Mouse (Mus musculus): ENCODE data around the gene Zfhx3. TPM values are rescaled to one million over a fixed set of nuclear protein-coding genes. Genes with fewer than 3 reads are reported as not detected.

The Zfhx3 gene
- total and polyA plus RNA-seq, 2 experiments: 1.3 to 1.5 TPM

DNA sequence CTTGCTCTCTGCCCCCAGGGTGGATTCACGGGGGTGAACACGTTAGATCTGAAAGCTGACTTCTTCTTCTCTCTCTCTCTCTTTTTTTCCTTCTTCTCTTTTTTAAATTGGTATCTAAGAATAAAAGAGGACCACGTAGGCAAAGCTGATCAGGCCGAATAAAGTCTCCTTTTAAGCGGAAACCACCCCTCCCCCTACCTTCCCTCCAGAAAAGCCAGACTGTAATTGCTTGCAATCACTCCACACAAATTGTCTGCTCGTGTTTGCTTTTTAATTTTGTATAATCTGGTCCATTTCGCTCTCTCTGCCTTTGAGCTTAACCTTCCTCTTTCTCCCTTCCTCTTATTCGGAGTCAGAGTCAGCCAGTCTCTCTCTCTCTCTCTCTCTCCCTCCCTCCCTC, 372.6 kb downstream of the Zfhx3 start:
- DNase-seq (ENCODE audit: extremely low read depth, low read depth, low spot score): no peak
- no peak overlapping the region for H3K4me3 ChIP-seq (ENCODE audit: insufficient read depth, low read depth, low read length)
- 55% methylated on average over 8 of the region's 8 CpGs for WGBS

GRCm38 (mm10) chr8:108317532-108318093, 375.2 kb downstream of the Zfhx3 start:
- H3K36me3 ChIP-seq (ENCODE audit: control insufficient read depth, insufficient read depth, low read length): no peaks in the 10 kb centered on the region
- H3K4me3 ChIP-seq (ENCODE audit: insufficient read depth, low read depth, low read length): no peak overlapping the region
- no peak overlapping the region for H3K27ac ChIP-seq (replicated peaks; ENCODE audit: insufficient read depth, low read depth, low read length)
- no peak overlapping the region for H3K9ac ChIP-seq (ENCODE audit: low read depth, low read length)
- DNase-seq (ENCODE audit: extremely low read depth, low read depth, low spot score): peak; percentile 39
- TF ChIP-seq POLR2A (IDR thresholded peaks at IDR 0.05; ENCODE audit: extremely low read depth, insufficient read depth, low read length): no peak
- TF ChIP-seq CTCF (IDR thresholded peaks at IDR 0.05; ENCODE audit: low read depth, low read length): no peak
- 78% methylated on average over 4 of the region's 4 CpGs for WGBS
- no peaks in the 10 kb centered on the region for H3K4me1 ChIP-seq (ENCODE audit: control insufficient read depth, insufficient read depth, low read length)
- H3K79me2 ChIP-seq (ENCODE audit: control insufficient read depth, insufficient read depth, low read length): no peaks in the 10 kb centered on the region
- H3K27me3 ChIP-seq (ENCODE audit: control insufficient read depth, insufficient read depth, low read length): 0 out of 2 replicates have a peak, but pooled peaks cover 3% of the 10 kb centered on the region

More for the DNA sequence above, 372.6 kb downstream of the Zfhx3 start:
- Histone ChIP-seq H3K27me3 (ENCODE audit: control insufficient read depth, insufficient read depth, low read length) (0 out of 2 replicates have a peak, but pooled peaks cover 5% of the 10 kb centered on the region), H3K79me2 (ENCODE audit: control insufficient read depth, insufficient read depth, low read length) (no peaks in the 10 kb centered on the region), H3K27ac (replicated peaks; ENCODE audit: insufficient read depth, low read depth, low read length) (no peak overlapping the region), H3K36me3 (ENCODE audit: control insufficient read depth, insufficient read depth, low read length) (no peaks in the 10 kb centered on the region), H3K4me1 (ENCODE audit: control insufficient read depth, insufficient read depth, low read length) (no peaks in the 10 kb centered on the region), H3K9ac (ENCODE audit: low read depth, low read length) (no peak overlapping the region)
- TF ChIP-seq POLR2A (IDR thresholded peaks at IDR 0.05; ENCODE audit: extremely low read depth, insufficient read depth, low read length) (no peak), CTCF (IDR thresholded peaks at IDR 0.05; ENCODE audit: low read depth, low read length) (no peak)

DNA sequence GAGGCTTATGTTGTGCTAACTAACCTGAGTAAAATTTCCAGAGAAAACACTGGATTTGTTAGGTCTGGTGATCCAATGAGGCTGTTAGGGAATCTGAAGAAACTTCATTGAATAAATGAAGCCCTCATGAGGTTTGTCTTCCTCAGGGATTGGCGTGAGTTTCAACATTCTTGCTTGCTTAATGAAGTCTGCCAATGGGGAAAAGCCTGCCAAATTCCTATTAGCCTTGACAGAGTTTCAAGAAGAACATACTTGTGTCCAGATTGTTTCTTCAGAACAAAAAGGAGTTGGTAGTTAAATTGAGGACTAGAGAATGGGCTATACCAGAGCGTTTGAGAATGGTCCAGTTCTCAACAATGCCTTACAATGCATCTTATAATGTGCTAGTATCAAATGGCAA, 385.3 kb downstream of the Zfhx3 start:
- no peak overlapping the region for H3K27ac ChIP-seq (replicated peaks; ENCODE audit: insufficient read depth, low read depth, low read length)
- no peak overlapping the region for H3K9ac ChIP-seq (ENCODE audit: low read depth, low read length)
- H3K36me3 ChIP-seq (ENCODE audit: control insufficient read depth, insufficient read depth, low read length): no peaks in the 10 kb centered on the region
- 59% methylated on average over 2 of the region's 2 CpGs for WGBS
- H3K27me3 ChIP-seq (ENCODE audit: control insufficient read depth, insufficient read depth, low read length): no peaks in the 10 kb centered on the region
- no peak for TF ChIP-seq POLR2A (IDR thresholded peaks at IDR 0.05; ENCODE audit: extremely low read depth, insufficient read depth, low read length)
- TF ChIP-seq CTCF (IDR thresholded peaks at IDR 0.05; ENCODE audit: low read depth, low read length): no peak
- DNase-seq (ENCODE audit: extremely low read depth, low read depth, low spot score): peak; percentile 14
- no peaks in the 10 kb centered on the region for H3K79me2 ChIP-seq (ENCODE audit: control insufficient read depth, insufficient read depth, low read length)
- H3K4me1 ChIP-seq (ENCODE audit: control insufficient read depth, insufficient read depth, low read length): no peaks in the 10 kb centered on the region
- H3K4me3 ChIP-seq (ENCODE audit: insufficient read depth, low read depth, low read length): no peak overlapping the region

- 80% methylated on average over 14 of the region's 14 CpGs for WGBS
- TF ChIP-seq POLR2A (IDR thresholded peaks at IDR 0.05; ENCODE audit: extremely low read depth, insufficient read depth, low read length) (no peak), CTCF (IDR thresholded peaks at IDR 0.05; ENCODE audit: low read depth, low read length) (no peak)
- H3K79me2 ChIP-seq (ENCODE audit: control insufficient read depth, insufficient read depth, low read length): no peaks in the 10 kb centered on the region
Measured at GRCm38 (mm10) chr8:108348352-108348751, 405.9 kb downstream of the Zfhx3 start.

DNA sequence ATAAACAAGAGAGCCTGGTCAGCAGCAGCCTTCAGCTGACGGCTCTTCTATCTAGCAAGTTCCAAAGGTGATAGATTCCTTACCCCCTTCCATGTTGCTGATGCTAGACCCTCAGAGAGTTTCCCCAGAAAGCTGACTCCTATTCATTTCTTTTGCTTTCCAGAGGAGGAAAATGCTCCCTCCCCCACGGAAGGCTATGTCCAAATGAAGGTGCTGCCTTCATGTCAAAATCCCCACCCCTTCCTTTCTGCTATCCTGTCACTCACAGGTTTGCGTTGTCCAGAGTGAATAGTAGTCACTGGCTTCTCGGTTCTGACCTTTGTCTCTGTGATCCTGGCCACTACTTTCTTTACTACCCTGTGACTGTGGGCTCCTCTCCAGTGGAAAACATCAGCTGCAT, 406.3 kb downstream of the Zfhx3 start:
- WGBS: 38% methylated on average over 4 of the region's 4 CpGs
- Histone ChIP-seq H3K36me3 (ENCODE audit: control insufficient read depth, insufficient read depth, low read length) (no peaks in the 10 kb centered on the region), H3K4me1 (ENCODE audit: control insufficient read depth, insufficient read depth, low read length) (no peaks in the 10 kb centered on the region), H3K79me2 (ENCODE audit: control insufficient read depth, insufficient read depth, low read length) (no peaks in the 10 kb centered on the region), H3K4me3 (ENCODE audit: insufficient read depth, low read depth, low read length) (no peak overlapping the region), H3K9ac (ENCODE audit: low read depth, low read length) (no peak overlapping the region), H3K27ac (replicated peaks; ENCODE audit: insufficient read depth, low read depth, low read length) (no peak overlapping the region), H3K27me3 (ENCODE audit: control insufficient read depth, insufficient read depth, low read length) (no peaks in the 10 kb centered on the region)
- DNase-seq (ENCODE audit: extremely low read depth, low read depth, low spot score): no peak
- TF ChIP-seq CTCF (IDR thresholded peaks at IDR 0.05; ENCODE audit: low read depth, low read length): no peak
- TF ChIP-seq POLR2A (IDR thresholded peaks at IDR 0.05; ENCODE audit: extremely low read depth, insufficient read depth, low read length): no peak

More at GRCm38 (mm10) chr8:108348352-108348751, 405.9 kb downstream of the Zfhx3 start:
- H3K27me3 ChIP-seq (ENCODE audit: control insufficient read depth, insufficient read depth, low read length): no peaks in the 10 kb centered on the region
- no peak overlapping the region for H3K9ac ChIP-seq (ENCODE audit: low read depth, low read length)
- DNase-seq (ENCODE audit: extremely low read depth, low read depth, low spot score): no peak
- no peaks in the 10 kb centered on the region for H3K4me1 ChIP-seq (ENCODE audit: control insufficient read depth, insufficient read depth, low read length)
- H3K27ac ChIP-seq (replicated peaks; ENCODE audit: insufficient read depth, low read depth, low read length): no peak overlapping the region
- no peaks in the 10 kb centered on the region for H3K36me3 ChIP-seq (ENCODE audit: control insufficient read depth, insufficient read depth, low read length)
- H3K4me3 ChIP-seq (ENCODE audit: insufficient read depth, low read depth, low read length): no peak overlapping the region

GRCm38 (mm10) chr8:108355119-108355777, 412.8 kb downstream of the Zfhx3 start:
- Histone ChIP-seq H3K4me3 (ENCODE audit: insufficient read depth, low read depth, low read length) (no peak overlapping the region), H3K36me3 (ENCODE audit: control insufficient read depth, insufficient read depth, low read length) (no peaks in the 10 kb centered on the region), H3K79me2 (ENCODE audit: control insufficient read depth, insufficient read depth, low read length) (no peaks in the 10 kb centered on the region), H3K4me1 (ENCODE audit: control insufficient read depth, insufficient read depth, low read length) (no peaks in the 10 kb centered on the region), H3K9ac (ENCODE audit: low read depth, low read length) (no peak overlapping the region), H3K27ac (replicated peaks; ENCODE audit: insufficient read depth, low read depth, low read length) (no peak overlapping the region), H3K27me3 (ENCODE audit: control insufficient read depth, insufficient read depth, low read length) (no peaks in the 10 kb centered on the region)
- WGBS: 47% methylated on average over 10 of the region's 10 CpGs
- DNase-seq (ENCODE audit: extremely low read depth, low read depth, low spot score): no peak
- no peak for TF ChIP-seq POLR2A (IDR thresholded peaks at IDR 0.05; ENCODE audit: extremely low read depth, insufficient read depth, low read length)
